In genomic region chr2:13094045-13094444, GRCm38 (mm10) we compare ENCODE assay signal across 22 mouse cellular contexts.
DNase-seq lines count a peak whose midpoint lies in the region; ATAC-seq lines count a peak whose summit lies in the region.
"Had no signal": no experiment of that assay in that cellular context is flagged by ENCODE, and none has a peak within 500 bp of the region (broad histone marks: within the 10 kb centered on the region; RNA-seq: fewer than 3 reads in every experiment).

No protein-coding gene starts in this region.

- no peak overlapping the region for H3K9ac ChIP-seq in midbrain, embryonic 11.5 days (ENCODE audit: low read length)
- H3K9ac ChIP-seq in midbrain, embryonic 15.5 days, result no peak overlapping the region
- H3K9ac ChIP-seq: embryonic facial prominence, embryonic 12.5 days; forebrain, embryonic 13.5 days; forebrain, embryonic 15.5 days; forebrain, postnatal 0 days had no signal

- H3K36me3 ChIP-seq in midbrain, embryonic 11.5 days (ENCODE audit: control insufficient read depth, insufficient read depth, low read length), result no peaks in the 10 kb centered on the region
- no peaks in the 10 kb centered on the region for H3K36me3 ChIP-seq in midbrain, embryonic 15.5 days (replicated peaks)
- no peaks in the 10 kb centered on the region for H3K36me3 ChIP-seq in splenic B cell, adult 2 months (ENCODE audit: control insufficient read depth, insufficient read depth, low read length, poor library complexity, severe bottlenecking)
- H3K36me3 ChIP-seq: embryonic facial prominence, embryonic 10.5 days; embryonic facial prominence, embryonic 12.5 days; forebrain, embryonic 15.5 days; G1E had no signal

- H3K27me3 ChIP-seq in midbrain, embryonic 11.5 days (ENCODE audit: control insufficient read depth, insufficient read depth, low read length), result no peaks in the 10 kb centered on the region
- no peaks in the 10 kb centered on the region for H3K27me3 ChIP-seq in midbrain, embryonic 15.5 days (replicated peaks)
- no peaks in the 10 kb centered on the region; the same call in 1 of the 2 replicates for H3K27me3 ChIP-seq in splenic B cell, adult 2 months (ENCODE audit: control insufficient read depth, insufficient read depth, low read length, poor library complexity, severe bottlenecking)
- H3K27me3 ChIP-seq: embryonic facial prominence, embryonic 12.5 days; forebrain, embryonic 13.5 days; forebrain, embryonic 15.5 days; Patski had no signal

- WGBS in midbrain, embryonic 11.5 days, result 95% methylated on average over 5 of the region's 5 CpGs
- 96% methylated on average over 5 of the region's 5 CpGs for WGBS in midbrain, embryonic 15.5 days

- H3K4me1 ChIP-seq in midbrain, embryonic 11.5 days (ENCODE audit: control insufficient read depth, insufficient read depth, low read length), result no peaks in the 10 kb centered on the region
- H3K4me1 ChIP-seq in midbrain, embryonic 15.5 days, result no peaks in the 10 kb centered on the region
- H3K4me1 ChIP-seq: embryonic facial prominence, embryonic 12.5 days; forebrain, embryonic 13.5 days; forebrain, embryonic 15.5 days had no signal

- no peak overlapping the region for H3K27ac ChIP-seq in midbrain, embryonic 11.5 days (ENCODE audit: low read depth, low read length)
- no peak overlapping the region for H3K27ac ChIP-seq in midbrain, embryonic 15.5 days
- H3K27ac ChIP-seq: embryonic facial prominence, embryonic 10.5 days; embryonic facial prominence, embryonic 12.5 days; forebrain, embryonic 13.5 days; forebrain, embryonic 15.5 days had no signal

- H3K4me2 ChIP-seq in midbrain, embryonic 11.5 days, result no peak overlapping the region
- no peak overlapping the region for H3K4me2 ChIP-seq in midbrain, embryonic 15.5 days
- H3K4me2 ChIP-seq: embryonic facial prominence, embryonic 12.5 days; forebrain, embryonic 13.5 days; forebrain, embryonic 15.5 days had no signal

- no peak for ATAC-seq in midbrain, embryonic 11.5 days (ENCODE audit: low FRiP score)
- no peak for ATAC-seq in midbrain, embryonic 15.5 days (replicated peaks)
- ATAC-seq: activated CD4-positive, CD25-positive, alpha-beta regulatory T cell, adult 4 months; forebrain, embryonic 13.5 days; forebrain, embryonic 15.5 days; forebrain, postnatal 0 days; Patski had no signal

- no peak overlapping the region for H3K4me3 ChIP-seq in midbrain, embryonic 11.5 days (ENCODE audit: low read depth, low read length)
- H3K4me3 ChIP-seq in midbrain, embryonic 15.5 days, result no peak overlapping the region
- H3K4me3 ChIP-seq: embryonic facial prominence, embryonic 10.5 days; embryonic facial prominence, embryonic 12.5 days; forebrain, embryonic 13.5 days; forebrain, embryonic 15.5 days had no signal

- peak; percentile 33 for DNase-seq in heart, adult 11 months
- no peak for DNase-seq in heart, adult 9 months (ENCODE audit: low spot score in 2 of 2)
- DNase-seq in midbrain, embryonic 11.5 days (ENCODE audit: low spot score, missing footprints), result peak; percentile 71
- peak; percentile 2 for DNase-seq in splenic B cell, adult 2 months (ENCODE audit: low read depth, low spot score)
- no peak for DNase-seq in frontal cortex, postnatal 36 days (ENCODE audit: low spot score in 2 of 2)
- DNase-seq: adrenal gland, adult 8-10 months; adrenal gland, postnatal 14 days; adrenal gland, postnatal 36 days; cerebellum, adult 11-12 months; cerebellum, adult 2 months; cerebellum, adult 9-10 months; cerebellum, postnatal 10 days; cerebellum, postnatal 25 days; forebrain, postnatal 0 days had no signal

- no peaks in the 10 kb centered on the region for H3K9me3 ChIP-seq in midbrain, embryonic 11.5 days (ENCODE audit: control insufficient read depth, low read length)
- no peaks in the 10 kb centered on the region for H3K9me3 ChIP-seq in midbrain, embryonic 15.5 days
- H3K9me3 ChIP-seq: embryonic facial prominence, embryonic 10.5 days; embryonic facial prominence, embryonic 12.5 days; forebrain, embryonic 13.5 days; forebrain, embryonic 15.5 days; G1E had no signal

Comparison
In these comparisons a context has a peak if more than half of its experiments do, and no peak if none do; other contexts are left out.
1. DNase-seq: peak in heart, adult 11 months (single experiment), midbrain, embryonic 11.5 days (single experiment) and splenic B cell, adult 2 months (single experiment); none in heart, adult 9 months (0 of 2) and frontal cortex, postnatal 36 days (0 of 2).